Mouse (Mus musculus): ENCODE results near the gene 1700021F07Rik.

DNA sequence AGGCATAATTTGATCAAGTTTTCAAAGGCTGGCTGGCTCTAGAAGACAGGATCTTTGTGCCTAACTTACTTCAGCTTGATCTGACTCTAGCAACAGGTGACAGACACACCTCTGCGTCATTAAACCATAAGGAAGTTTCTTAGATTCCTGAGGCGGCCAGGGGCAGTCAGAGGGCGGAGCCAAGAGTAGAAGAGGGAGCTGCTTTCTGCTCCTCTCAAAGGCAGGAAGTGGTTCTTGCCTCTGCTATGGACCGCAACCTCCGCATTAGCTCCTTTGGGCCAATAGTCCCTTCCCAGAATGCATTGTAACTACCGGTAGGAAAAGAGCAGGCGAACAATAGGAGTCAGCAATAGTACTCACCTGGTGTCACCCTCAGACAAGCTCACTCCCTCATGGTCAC, 12.2 kb downstream of the 1700021F07Rik start:
- TF ChIP-seq CTCF (IDR thresholded peaks at IDR 0.05; ENCODE audit: borderline replicate concordance, insufficient read depth, low read depth, low read length) = no peak
- no peak for TF ChIP-seq POLR2A (IDR thresholded peaks at IDR 0.05; ENCODE audit: borderline replicate concordance, insufficient read depth, low read length)
